Mouse (Mus musculus) ZHBTc4 (cell line): ENCODE results near the gene Ldhc.
"Not testable (repeated sequence)": the region's sequence is repeated elsewhere in the genome, so short reads cannot be mapped to it uniquely, and the experiment has no call there.

Source experiments
- DNase-seq: peaks from one replicate; pipeline ENCODE4 v3.0.0-alpha.2; 2011; ENCODE audit warnings: low read depth, low spot score

Ldhc gene

GRCm38 (mm10) chr7:46860996-46861395, at the start of gene Ldhc:
Gene Ldhc (plus strand): TSS chr7:46861203.
- DNase-seq: peak; percentile 39

- DNase-seq: no peak
Observed at GRCm38 (mm10) chr7:46814012-46814411, 47.0 kb upstream of the Ldhc start.

GRCm38 (mm10) chr7:46820876-46821632, 39.9 kb upstream of the Ldhc start:
- DNase-seq: not testable (repeated sequence)

- DNase-seq: no peak
Observed at GRCm38 (mm10) chr7:46827046-46827802, 33.8 kb upstream of the Ldhc start.

GRCm38 (mm10) chr7:46827803-46828184, 33.2 kb upstream of the Ldhc start:
- DNase-seq: no peak

- no peak for DNase-seq
Observed at GRCm38 (mm10) chr7:46829911-46830310, 31.1 kb upstream of the Ldhc start.

GRCm38 (mm10) chr7:46830799-46831590, 30.0 kb upstream of the Ldhc start:
- DNase-seq: no peak

- DNase-seq: no peak
Observed at GRCm38 (mm10) chr7:46831693-46832092, 29.3 kb upstream of the Ldhc start.

GRCm38 (mm10) chr7:46832112-46832810, 28.7 kb upstream of the Ldhc start:
- DNase-seq: not testable (repeated sequence)

- no peak for DNase-seq
Observed at GRCm38 (mm10) chr7:46833266-46833665, 27.7 kb upstream of the Ldhc start.

GRCm38 (mm10) chr7:46833670-46834255, 27.2 kb upstream of the Ldhc start:
- no peak for DNase-seq

GRCm38 (mm10) chr7:46834994-46835610, 25.9 kb upstream of the Ldhc start:
- DNase-seq: no peak

GRCm38 (mm10) chr7:46836357-46836756, 24.6 kb upstream of the Ldhc start:
- DNase-seq: no peak

GRCm38 (mm10) chr7:46837073-46837472, 23.9 kb upstream of the Ldhc start:
- no peak for DNase-seq

GRCm38 (mm10) chr7:46838104-46838671, 22.8 kb upstream of the Ldhc start:
- no peak for DNase-seq

GRCm38 (mm10) chr7:46838891-46839302, 22.1 kb upstream of the Ldhc start:
- DNase-seq: peak; percentile 89

- DNase-seq: no peak
Observed at GRCm38 (mm10) chr7:46839446-46839845, 21.6 kb upstream of the Ldhc start.

GRCm38 (mm10) chr7:46839861-46840260, 21.1 kb upstream of the Ldhc start:
- no peak for DNase-seq

- no peak for DNase-seq
Observed at GRCm38 (mm10) chr7:46840326-46840725, 20.7 kb upstream of the Ldhc start.

- no peak for DNase-seq
Observed at GRCm38 (mm10) chr7:46840787-46841525, 20.0 kb upstream of the Ldhc start, which contains the start of gene Ldha. Gene Ldha (plus strand): TSS chr7:46841475.
